Mouse (Mus musculus): ENCODE results near the gene Ly6g5b.

DNA sequence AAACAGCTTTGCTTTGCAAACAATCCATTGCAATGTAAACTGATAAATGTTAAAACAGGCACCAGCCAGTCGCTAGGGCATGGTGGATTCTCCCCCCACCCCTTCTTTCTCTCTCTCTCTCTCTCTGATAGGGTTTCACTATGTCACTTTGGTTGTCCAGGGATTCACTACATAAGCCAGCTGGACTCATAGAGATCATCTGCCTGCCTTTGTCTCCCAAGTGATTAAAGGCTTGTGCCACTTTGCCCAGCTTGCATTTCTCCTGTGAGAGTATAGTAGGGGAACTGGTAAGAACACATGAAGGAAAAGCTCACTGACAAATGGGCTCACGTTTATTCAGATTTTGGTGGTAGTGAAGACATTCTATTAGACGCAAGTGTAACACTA is 16.9 kb upstream of the Ly6g5b start:
- no peak for TF ChIP-seq CTCF (IDR thresholded peaks at IDR 0.05; ENCODE audit: low read depth, low read length)
- no peak for TF ChIP-seq POLR2A (IDR thresholded peaks at IDR 0.05; ENCODE audit: insufficient read depth, low read length)
- TF ChIP-seq EP300 (IDR thresholded peaks at IDR 0.05; ENCODE audit: insufficient read depth, low read depth, low read length), result no peak

Measured in ES-Bruce4 (cell line).